Mouse (Mus musculus): Measurements from ENCODE around the gene Slc30a1.

Gene Slc30a1

DNA sequence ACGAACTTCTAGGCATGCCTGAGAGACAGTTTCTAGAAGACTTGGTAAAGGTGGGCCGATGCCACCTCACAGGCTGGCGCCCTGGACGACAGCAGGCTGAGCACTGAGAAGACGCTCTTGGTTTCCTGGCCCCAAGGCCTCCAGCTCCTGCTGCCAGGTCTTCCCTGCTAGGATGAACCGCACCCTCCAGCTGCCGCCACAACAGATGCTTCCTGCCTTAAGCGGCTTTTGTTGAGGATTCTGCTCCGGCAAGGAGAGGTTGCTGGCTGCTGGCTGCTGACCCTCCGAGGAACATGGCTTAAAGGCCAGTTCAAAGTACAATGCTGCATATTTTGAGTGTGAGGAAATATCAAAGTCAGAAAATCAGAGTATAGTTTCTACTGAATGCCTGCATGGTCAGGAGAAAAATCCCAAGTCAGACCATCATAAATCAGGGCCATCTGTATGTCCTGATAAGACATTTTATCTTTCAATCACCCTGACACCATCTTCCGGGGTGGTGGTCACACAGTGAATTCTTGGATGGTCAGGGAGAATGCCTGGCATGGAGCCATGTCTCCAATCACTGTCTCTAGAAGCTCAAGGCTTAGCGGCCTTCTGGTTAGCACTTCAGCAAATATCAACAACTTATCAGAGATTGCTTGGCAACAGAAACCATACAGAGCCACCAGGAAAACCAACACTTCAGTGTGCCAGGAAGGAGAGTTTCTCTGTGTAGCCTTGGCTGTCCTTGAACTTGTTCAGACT lies 9.6 kb upstream of the Slc30a1 start:
- DNase-seq = no peak

GRCm38 (mm10) chr1:191905637-191906533 lies 682 bp upstream of the Slc30a1 start:
- no peak for DNase-seq

DNA sequence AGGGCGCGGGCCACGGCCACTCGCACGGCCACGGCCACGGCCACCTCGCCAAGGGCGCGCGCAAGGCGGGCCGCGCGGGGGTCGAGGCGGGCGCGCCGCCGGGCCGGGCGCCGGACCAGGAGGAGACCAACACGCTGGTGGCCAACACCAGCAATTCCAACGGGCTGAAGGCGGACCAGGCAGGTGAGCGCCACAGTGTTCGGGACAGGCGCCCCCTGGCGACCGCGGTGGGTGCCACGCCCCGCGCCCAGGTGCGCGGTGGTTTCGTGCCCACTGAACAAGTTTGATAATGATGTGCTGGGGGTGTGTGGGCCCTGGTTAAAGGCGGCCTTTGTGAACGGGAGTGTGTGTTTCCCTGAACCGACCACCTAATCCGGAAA lies 854 bp downstream of the Slc30a1 start:
- peak; percentile 65 for DNase-seq

DNA sequence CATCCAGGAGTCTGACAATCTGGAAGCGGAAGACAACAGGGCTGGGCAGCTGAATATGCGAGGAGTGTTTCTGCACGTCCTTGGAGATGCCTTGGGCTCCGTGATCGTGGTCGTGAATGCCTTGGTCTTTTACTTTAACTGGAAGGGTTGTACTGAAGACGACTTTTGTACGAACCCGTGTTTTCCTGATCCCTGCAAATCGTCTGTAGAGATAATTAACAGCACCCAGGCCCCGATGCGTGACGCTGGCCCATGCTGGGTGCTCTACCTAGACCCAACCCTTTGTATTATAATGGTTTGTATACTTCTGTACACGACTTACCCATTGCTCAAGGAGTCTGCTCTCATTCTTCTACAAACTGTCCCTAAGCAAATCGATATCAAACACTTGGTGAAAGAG lies 2.3 kb downstream of the Slc30a1 start:
- no peak for DNase-seq

GRCm38 (mm10) chr1:191909316-191909715 lies 2.7 kb downstream of the Slc30a1 start:
- no peak for DNase-seq

DNA sequence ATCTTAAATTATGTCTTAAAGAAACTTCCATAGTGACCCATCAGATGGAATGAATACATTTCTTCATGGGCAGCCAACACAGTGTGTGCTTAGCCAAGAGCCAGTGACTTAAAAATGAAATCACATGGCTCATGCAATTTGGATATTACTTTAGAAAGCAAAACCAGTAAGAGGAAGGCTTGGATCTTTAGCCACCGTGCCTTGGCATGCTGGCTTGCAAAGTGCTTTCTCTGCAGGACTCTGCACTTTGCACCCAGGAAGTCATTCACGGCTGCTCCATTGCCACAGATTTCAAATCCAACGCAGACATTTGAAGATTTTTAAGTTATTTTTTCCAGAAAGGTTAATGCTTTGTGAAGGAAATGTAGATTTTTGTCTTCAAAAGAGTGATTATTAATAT lies 4.1 kb downstream of the Slc30a1 start:
- no peak for DNase-seq

DNA sequence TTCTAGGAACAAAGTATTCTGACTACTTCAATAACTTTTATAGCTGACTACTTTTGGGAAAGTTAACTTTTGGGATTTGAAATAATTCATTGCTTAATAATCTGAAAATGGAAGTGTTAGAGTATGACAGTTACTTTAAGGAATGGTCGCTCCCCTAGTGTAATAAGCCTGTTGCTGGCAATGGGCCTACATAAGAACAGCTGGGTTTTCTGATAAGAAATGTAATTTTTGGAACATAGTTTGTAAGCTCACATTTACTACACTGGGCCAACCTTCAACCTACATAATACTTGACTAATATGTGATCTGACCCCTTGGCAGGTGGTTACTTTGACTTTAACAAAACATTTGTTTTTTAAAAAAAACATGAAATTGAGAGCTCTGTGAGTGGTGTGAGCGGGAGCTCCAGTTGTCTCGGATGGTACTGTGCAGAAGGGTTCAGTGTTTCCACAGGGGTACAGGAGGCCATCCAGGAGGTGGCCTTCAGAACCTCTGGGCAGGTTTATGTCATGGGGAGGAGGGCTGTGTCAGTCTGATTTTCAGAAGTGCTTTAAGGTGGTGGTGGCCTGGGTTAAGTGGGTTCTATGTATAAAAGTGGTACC lies 4.6 kb downstream of the Slc30a1 start:
- no peak for DNase-seq

GRCm38 (mm10) chr1:191914647-191915046 lies 8.1 kb downstream of the Slc30a1 start:
- no peak for DNase-seq

- no peak for DNase-seq
These were observed 9.0 kb downstream of the Slc30a1 start for GRCm38 (mm10) chr1:191915586-191915985.

- DNase-seq = no peak
These were observed 10.3 kb downstream of the Slc30a1 start for GRCm38 (mm10) chr1:191916876-191917275.

- no peak for DNase-seq
These were observed 12.8 kb downstream of the Slc30a1 start for GRCm38 (mm10) chr1:191919336-191919735.

- DNase-seq = no peak
These were observed 15.1 kb downstream of the Slc30a1 start for GRCm38 (mm10) chr1:191921701-191922100.

DNA sequence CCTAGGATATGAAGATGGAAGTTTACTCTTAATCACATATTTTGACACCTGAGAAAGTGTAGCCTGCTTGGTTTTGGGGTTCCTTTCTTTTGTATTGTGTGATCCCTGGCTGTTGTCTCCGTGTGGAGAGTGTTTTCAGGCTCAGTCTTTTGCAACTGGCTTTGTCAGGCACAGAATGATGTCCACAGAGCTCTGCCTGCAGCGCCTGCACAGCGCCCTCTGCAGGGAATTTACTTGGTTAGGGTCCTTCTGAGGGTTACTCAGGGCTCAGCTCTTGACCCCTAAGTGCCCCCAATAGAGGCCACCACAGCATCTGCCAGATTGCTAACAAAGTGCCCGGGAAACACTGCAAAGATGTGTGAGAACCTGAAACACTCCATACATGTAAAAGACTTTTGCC lies 18.9 kb downstream of the Slc30a1 start:
- no peak for DNase-seq

- no peak for DNase-seq
These were observed 20.1 kb downstream of the Slc30a1 start for GRCm38 (mm10) chr1:191926681-191927080.

DNA sequence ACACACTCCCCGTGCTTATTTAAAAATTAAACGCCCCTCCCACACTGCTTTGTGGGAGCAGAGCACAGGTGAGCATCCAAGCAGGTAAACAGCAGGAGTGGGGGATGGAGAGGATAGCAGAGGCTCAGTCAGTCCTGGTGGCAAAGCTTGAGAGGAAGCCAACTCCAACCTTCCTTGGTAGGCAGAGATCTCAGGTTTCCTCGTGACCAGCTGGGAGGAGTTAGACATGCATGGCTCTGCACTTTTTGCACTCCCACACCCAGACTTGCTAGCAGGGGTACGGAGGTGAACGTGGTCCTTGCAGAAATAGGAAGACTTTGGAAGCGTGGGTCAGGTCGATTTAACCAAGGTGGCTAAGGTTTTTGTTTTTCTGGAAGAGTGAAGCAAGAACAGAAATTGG lies 21.8 kb downstream of the Slc30a1 start:
- no peak for DNase-seq

DNA sequence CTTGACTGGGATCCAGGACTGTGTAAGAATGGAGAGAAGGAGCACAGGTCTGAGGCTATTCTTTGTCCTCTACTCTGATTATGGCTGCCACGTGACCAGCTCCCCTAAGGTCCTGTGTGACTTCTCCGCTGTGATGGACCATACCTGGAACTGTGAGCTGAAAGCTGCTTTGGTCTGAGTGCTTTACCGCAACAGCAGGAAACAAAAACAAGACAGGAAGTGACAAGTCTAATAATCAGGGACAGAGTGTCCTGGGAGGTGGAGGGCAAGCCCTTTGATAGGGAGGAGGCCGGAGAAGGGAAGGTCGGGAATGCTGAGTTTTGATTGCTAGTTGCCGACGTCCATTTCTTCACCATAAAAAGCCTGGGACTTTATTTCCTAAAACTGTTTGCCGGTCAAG lies 22.5 kb downstream of the Slc30a1 start:
- DNase-seq = no peak

DNA sequence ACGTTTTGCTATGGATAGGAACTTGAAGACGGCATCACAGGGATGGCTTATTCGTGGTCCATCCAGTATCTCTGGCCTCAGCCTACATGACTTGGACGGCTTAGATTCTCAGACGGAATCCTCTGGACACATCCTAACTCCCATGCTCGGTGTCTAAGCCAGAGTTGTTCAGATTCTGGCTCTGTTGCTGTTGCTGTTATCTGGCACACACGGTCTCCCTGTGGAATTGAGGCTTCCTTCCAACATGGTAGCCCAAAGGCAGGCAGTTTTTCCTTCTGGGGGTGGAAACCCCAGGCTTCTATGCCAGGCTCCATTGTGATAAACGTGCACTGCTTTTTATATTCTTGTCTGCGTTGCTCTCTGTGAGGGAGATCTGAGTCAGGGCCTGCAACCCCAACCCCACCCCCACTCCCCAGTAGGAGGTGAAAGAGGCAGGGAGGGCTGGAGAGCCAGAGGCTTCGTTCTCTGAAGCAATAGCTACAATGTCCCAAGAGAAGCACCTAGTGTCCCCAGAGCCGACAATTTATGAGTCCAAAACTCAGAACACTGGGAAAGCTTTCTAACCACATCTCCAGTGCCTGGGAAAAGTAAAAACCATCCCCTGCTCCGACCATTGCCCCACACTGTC lies 23.4 kb downstream of the Slc30a1 start:
- DNase-seq = no peak

DNA sequence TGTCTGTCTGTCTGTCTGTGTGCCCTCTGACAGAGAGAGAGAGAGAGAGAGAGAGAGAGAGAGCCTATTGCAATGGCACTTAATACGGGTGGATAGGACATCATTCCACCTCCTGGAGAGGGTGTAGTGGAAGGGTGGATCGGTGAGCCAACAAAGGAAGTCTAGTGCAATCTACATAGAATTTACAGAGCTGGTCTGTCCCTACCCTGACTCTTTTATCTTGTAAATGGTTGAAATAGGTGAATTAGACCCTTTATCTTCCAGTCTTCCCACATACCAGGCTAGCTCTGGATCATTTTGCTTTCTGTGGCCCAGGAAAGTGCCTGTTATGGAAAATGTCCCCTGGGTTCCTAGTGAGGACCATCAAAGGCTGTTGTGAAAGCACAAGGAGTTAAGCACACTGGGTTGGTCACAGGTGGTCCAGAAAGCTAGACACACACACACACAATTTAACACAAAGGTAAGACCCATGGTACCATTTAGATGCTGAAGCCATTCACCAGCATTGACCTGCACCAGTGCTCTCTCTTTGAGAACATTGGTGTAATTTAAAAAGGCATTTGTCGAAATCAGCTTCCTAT lies 24.0 kb downstream of the Slc30a1 start:
- no peak for DNase-seq

DNA sequence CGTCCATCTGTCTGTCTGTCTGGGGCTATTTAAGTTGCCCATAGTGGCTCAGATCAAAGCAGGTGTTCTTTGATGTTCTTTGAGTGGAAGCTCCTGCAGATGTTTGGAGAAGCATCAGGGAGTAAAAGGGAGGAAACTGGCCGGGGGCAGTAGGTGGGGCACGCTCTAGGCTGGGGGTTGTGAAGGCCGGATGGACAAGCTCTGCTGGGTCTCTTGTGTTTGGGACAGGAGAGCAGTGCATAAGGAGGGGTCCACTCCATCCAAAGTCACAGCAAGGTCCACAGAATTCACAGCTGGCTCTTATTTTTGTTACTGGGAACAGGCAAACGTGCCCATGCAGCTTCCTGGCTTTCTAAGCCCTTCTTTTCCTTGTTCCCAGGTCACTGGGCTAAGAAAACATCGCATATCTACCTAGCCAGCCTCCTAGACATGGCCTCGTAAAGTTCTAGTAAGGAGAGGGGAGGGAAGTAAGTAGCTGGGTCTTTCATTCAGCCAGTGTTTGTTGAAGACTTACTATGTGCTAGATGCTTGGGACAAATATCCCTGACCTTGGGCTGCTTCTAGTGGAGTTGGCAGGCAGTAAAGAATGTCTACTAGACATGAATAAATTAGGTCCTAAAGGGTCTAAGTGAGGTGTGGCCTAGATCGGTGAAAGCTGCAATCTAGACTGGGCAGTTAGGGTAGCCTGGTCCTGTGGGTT lies 25.9 kb downstream of the Slc30a1 start:
- DNase-seq = no peak

GRCm38 (mm10) chr1:191932986-191933632 lies 26.5 kb downstream of the Slc30a1 start:
- DNase-seq = no peak

DNA sequence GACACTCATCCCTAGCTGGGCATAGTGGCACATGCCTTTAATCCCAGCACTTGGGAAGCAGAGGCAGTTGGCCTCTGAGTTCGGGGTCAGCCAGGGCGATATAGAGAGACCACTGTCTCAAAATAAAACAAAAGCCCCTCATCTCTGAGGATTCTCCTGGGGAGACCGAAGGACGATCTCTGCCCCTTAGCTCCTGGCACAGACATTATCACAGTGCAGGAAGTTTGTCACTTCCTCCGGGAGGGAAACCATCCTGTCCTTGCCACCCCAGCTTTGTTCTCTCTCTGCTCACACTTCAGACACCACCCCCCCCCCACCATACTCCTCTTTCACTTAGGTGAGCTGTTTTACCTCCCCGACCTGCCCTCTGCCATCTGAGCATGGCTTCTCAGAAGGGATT lies 37.1 kb downstream of the Slc30a1 start:
- DNase-seq = no peak

DNA sequence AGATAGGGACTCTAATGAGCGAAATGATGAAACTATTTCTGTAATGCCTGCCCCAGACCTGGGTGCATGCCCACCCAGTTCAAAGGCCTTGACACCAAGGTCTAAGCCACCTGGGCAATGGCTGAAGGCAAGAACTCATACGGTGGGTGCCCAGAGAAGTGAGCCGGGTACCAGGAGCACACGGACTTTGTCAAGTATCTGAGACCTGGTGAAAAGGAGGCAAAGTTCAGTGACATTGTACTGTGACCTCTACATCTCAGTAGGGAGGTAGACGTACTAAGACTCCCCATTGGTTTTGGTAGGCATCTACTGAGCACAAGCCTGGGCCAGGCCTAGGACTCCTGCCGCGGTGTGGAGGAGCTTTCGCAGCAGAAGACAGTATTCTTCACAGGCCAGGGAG lies 38.8 kb downstream of the Slc30a1 start:
- no peak for DNase-seq

All from layer of hippocampus, adult 9-11 months (tissue).